Comparison of ENCODE assay signal across 8 mouse cellular contexts in the genomic region with DNA sequence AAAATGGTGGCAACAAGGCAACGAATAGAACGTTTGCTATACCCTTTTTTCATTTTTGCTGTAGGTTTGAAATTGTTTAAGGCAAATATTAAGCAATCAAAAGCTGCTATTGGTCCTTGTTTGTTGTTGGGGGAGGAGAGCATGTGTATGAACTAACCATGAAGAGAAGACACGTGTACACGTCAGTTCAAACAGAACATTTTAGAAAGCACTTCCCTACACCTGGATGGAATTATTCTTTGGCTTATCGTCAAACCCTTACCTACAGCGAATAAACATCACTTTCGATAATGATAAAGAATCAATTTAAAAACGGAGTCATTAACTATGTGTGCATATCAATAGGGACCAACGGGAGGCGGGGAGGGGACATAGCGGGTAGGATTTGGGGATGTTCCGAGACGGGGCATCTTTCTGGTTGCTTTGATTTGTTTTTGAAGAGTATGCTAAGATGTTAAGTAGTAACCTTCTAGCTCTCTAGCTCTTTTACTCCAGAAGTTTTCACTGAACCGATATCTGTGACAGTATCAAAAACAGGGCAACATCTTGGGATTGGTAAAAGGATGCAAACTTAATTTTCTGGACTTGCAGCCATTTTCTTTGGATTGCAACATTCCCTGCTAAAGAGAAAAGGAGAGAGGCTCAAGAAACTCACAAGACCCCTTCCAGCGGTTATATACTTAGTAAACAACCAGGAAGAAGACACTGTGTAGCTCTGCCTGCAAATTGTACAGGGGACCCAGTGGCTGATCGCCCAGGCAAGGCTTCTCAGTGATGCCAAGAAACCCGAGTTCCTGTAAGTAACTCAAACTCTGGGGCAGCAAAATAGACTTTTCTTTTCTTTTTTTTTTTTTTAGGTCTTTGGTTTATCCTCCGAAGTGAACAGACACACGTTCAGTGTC. TPM values are rescaled to one million over a fixed set of nuclear protein-coding genes. Genes with fewer than 3 reads are reported as not detected.
DNase-seq lines count a peak whose midpoint lies in the region; ATAC-seq and TF ChIP-seq lines count a peak whose summit lies in the region.

No protein-coding gene starts in this region.

- no peaks in the 10 kb centered on the region for H3K27me3 ChIP-seq in kidney, postnatal 0 days (ENCODE audit: insufficient read depth, low read length)
- H3K27me3 ChIP-seq in myocyte (ENCODE audit: control insufficient read depth, insufficient read depth, insufficient read length) = no peaks in the 10 kb centered on the region

- 0 out of 2 replicates have a peak, but pooled peaks cover under 1% of the 10 kb centered on the region for H3K4me1 ChIP-seq in kidney, postnatal 0 days (replicated peaks; ENCODE audit: insufficient read depth, low read length)

- no peaks in the 10 kb centered on the region for H3K36me3 ChIP-seq in kidney, postnatal 0 days (ENCODE audit: insufficient read depth, low read length)
- H3K36me3 ChIP-seq in myocyte (ENCODE audit: control insufficient read depth, insufficient read depth) = no peaks in the 10 kb centered on the region

- no peak for ATAC-seq in kidney, postnatal 0 days (replicated peaks; ENCODE audit: low FRiP score, low read depth)

- DNase-seq in heart, adult 11 months = peak; percentile 85
- no peak for DNase-seq in heart, postnatal 14 days
- DNase-seq in CD4-positive helper T cell, adult 2 months (ENCODE audit: low read depth, low spot score) = peak; percentile 60
- DNase-seq in fibroblast of lung, adult 2 months (ENCODE audit: low read depth) = peak; percentile 28
- DNase-seq in kidney, postnatal 0 days (ENCODE audit: low spot score) = peak; percentile 42
- no peak for DNase-seq in urinary bladder, postnatal 4 days (ENCODE audit: low spot score in 2 of 2)
- no peak for DNase-seq in layer of hippocampus, postnatal 36 days

- peak overlapping the region; percentile 82 for H3K27ac ChIP-seq in kidney, postnatal 0 days

- TF ChIP-seq POLR2A in myocyte (IDR thresholded peaks at IDR 0.05; ENCODE audit: insufficient read length, low read depth) = no peak

- H3K4me3 ChIP-seq in kidney, postnatal 0 days (replicated peaks; ENCODE audit: low read depth, low read length) = peak overlapping the region; percentile 65
- H3K4me3 ChIP-seq in myocyte = peak overlapping the region; percentile 82

- under 1% methylated on average over 19 of the region's 19 CpGs for WGBS in kidney, postnatal 0 days

- peak overlapping the region; percentile 81 for H3K4me2 ChIP-seq in kidney, postnatal 0 days (ENCODE audit: low read length)
- peak overlapping the region; percentile 96 for H3K4me2 ChIP-seq in myocyte (ENCODE audit: low read depth)

- no peak for TF ChIP-seq CTCF in kidney, postnatal 0 days (IDR thresholded peaks at IDR 0.05; ENCODE audit: low read depth)

- no peak overlapping the region for H3ac ChIP-seq in myocyte (ENCODE audit: control insufficient read depth, insufficient read length)

- no peaks in the 10 kb centered on the region for H3K9me3 ChIP-seq in kidney, postnatal 0 days (replicated peaks; ENCODE audit: low read length)

- H3K79me2 ChIP-seq in myocyte (ENCODE audit: control insufficient read depth, insufficient read depth) = no peaks in the 10 kb centered on the region

- peak overlapping the region; percentile 54 for H3K9ac ChIP-seq in kidney, postnatal 0 days (ENCODE audit: low read depth, low read length)

- intact Hi-C loops in heart, postnatal 14 days (cut with DNase I) = loop anchor here (5.0 kb wide), 1 partner anchor 225 kb away; no protein-coding TSS in a partner anchor

TF ChIP-seq in myocyte, 11 proteins besides CTCF, POLR2A, EP300 and RAD21:
- TF ChIP-seq MYOD1 (IDR thresholded peaks at IDR 0.05; ENCODE audit: control insufficient read depth in 1 of 3, insufficient read length in 2 of 3, low read depth in 2 of 3) (no peak), CEBPB (IDR thresholded peaks at IDR 0.05; ENCODE audit: insufficient read depth, poor library complexity, severe bottlenecking) (peak; percentile 70)

RNA-seq across cellular contexts. Expression of a gene that starts 22.5 kb away (rescaled TPM):
- 100 to 1,000 TPM; 219 to 221 TPM for total RNA-seq in heart, postnatal 14 days (2021)
- 0.07 and 0.10 TPM in 2 replicates for polyA plus RNA-seq in kidney, postnatal 0 days (2015; fragmentation: Nextera tagmentation; extraction: Ambion mirVana)
- 116 TPM for polyA plus RNA-seq in myocyte (2012; fragmentation: generic; extraction: Trizol)
- total RNA-seq in layer of hippocampus, postnatal 36 days (2021) = under 1 TPM in 1 of 2 experiments, not detected in 1; 0.25 TPM

RNA-seq across cellular contexts. Expression of a gene that starts 50.3 kb away (rescaled TPM):
- not detected for total RNA-seq in heart, postnatal 14 days (2021)
- 0.40 and 0.51 TPM in 2 replicates for polyA plus RNA-seq in kidney, postnatal 0 days (2015; fragmentation: Nextera tagmentation; extraction: Ambion mirVana)
- not detected for polyA plus RNA-seq in myocyte (2012; fragmentation: generic; extraction: Trizol)
- not detected for total RNA-seq in layer of hippocampus, postnatal 36 days (2021)

RNA-seq across cellular contexts. Expression of a gene that starts 55.3 kb away (rescaled TPM):
- 100 to 1,000 TPM; 512 to 552 TPM for total RNA-seq in heart, postnatal 14 days (2021)
- 241 and 254 TPM in 2 replicates for polyA plus RNA-seq in kidney, postnatal 0 days (2015; fragmentation: Nextera tagmentation; extraction: Ambion mirVana)
- polyA plus RNA-seq in myocyte (2012; fragmentation: generic; extraction: Trizol) = 42.6 TPM
- 10 to 100 TPM; 20.7 to 32.2 TPM for total RNA-seq in layer of hippocampus, postnatal 36 days (2021)

Comparison
In these comparisons a context has a peak if more than half of its experiments do, and no peak if none do; other contexts are left out.
1. DNase-seq: peak in heart, adult 11 months (single experiment), CD4-positive helper T cell, adult 2 months (single experiment), fibroblast of lung, adult 2 months (single experiment) and kidney, postnatal 0 days (single experiment); none in heart, postnatal 14 days (0 of 2), urinary bladder, postnatal 4 days (0 of 2) and layer of hippocampus, postnatal 36 days (0 of 2).
2. RNA of a gene that starts 22.5 kb away (total RNA-seq): 219 to 221 TPM in heart, postnatal 14 days; 0.25 TPM in layer of hippocampus, postnatal 36 days; every median in the first group is over 100 times any median in the second.
3. RNA of a gene that starts 55.3 kb away (total RNA-seq): 512 to 552 TPM in heart, postnatal 14 days; 20.7 to 32.2 TPM in layer of hippocampus, postnatal 36 days; every median in the first group is over 10 times any median in the second.